Mouse (Mus musculus) hindlimb bud, embryonic 11.5 days (tissue): ENCODE data around the gene Fgb.

Source experiments
- DNase-seq: peaks from one replicate; pipeline ENCODE4 v3.0.0-alpha.2; 2012; ENCODE audit warnings: low read depth, low spot score; ENCODE audit errors: extremely low spot score

Gene Fgb

DNA sequence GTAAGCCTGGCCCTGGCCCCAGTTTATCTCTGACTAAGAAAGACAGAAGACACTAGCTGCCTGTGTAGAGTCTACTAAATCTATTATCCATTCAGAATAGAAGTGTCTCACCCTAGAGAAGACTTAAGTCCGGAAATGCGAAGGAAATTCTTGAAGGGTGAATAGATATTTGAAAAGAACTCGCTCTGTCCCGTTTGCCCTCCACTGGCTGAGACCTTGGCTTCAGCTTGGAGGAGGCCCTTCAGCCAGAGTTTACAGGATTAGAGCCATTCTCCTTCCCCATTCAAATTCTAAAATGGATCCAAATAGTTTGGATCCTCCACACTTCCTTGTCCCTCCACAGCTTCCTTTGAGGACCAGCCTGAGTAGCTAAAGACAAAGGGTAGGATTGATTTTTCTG, 19.3 kb downstream of the Fgb start:
- DNase-seq, result no peak

DNA sequence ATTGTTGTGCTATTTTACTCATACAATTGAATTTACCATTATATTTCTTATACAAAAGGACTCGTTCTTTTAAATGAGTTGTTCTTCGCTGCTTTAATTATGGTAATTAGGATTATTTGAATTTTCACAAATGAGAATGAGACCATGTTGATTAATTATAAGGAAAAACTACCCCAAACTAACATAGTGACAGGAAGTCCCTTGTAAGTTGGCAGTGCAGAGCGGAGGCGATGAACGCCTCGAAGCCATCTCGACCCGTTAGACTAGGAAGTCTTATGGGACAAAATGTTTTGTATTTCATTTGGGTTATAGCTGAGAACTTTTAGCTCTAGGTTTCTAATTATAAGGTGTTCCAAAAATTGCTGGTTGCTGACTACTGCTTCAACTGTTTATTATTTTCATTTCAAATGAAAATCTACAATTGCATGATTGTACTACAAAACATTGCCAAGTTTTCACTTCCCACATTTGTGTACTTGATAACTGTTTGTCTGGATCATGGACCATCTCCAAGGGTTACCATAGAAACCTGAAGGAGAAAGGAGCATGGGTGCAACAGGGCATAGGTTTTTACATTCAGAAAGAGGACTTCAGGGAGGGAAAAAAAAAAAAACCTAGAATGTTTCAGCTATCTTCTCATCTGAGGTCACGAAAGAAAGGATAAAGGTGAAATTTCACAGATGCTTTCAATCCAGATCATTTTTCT, 22.0 kb downstream of the Fgb start:
- no peak for DNase-seq

DNA sequence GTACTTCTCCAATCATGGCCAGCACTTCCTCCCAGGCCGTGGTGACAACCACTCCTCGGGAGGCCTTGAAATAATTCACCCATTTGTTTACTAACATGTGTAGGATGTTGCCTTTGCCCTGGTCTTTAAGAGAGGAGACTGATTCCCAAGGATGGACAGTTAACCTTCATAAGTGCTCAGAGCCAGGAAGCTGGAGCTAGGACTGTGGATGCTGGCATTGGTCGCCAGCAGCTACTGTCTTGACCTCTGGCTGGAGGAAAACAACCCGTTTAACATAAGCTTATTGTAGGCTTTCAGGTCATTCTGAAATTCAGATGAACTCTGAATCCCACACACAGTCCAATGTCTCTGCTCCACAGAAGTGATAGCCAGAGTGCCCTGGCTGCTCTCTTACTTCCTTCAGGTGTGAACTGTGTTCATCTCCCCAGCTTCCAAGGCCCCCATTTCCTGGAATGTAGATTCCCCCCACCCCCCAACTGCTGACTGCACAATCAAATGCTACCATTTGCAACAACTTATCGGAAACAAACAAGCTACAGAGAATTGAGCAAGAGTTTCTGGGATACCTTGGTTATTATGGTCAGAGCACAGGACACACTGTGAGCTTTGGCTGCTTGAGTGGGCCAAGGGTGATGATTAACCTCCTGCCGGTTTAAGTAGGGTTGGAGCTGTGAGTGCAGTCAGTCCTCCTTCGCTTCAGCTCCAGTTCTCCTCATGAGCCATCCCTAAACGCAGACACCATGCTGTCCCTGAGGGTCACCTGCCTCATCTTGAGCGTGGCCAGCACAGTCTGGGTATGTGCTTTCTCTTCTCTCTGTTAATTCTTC, 24.0 kb downstream of the Fgb start, which contains the start of gene Fga:
Gene Fga, plus strand, starts transcription at position 602 of the 827 bp plus-strand sequence.
- no peak for DNase-seq

DNA sequence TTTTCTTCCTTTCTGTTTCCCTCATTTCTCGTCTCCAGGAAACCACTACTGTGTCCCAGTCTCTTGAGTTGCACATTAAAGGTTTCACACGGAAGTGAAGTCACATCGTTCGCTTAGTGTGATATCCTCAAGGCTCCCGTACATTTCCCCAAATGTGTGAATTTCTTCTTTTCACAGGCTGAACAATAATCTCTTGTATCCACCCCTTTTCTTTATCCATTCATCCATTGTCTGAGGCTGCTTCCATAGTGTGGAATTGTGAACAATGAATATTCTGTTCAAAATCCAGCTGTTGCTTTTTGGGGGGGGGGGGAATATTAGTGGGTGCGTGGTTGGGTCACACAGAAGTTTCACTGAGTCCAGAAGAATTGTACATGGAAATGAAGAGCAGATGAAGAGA, 24.6 kb downstream of the Fgb start:
- DNase-seq, result no peak

DNA sequence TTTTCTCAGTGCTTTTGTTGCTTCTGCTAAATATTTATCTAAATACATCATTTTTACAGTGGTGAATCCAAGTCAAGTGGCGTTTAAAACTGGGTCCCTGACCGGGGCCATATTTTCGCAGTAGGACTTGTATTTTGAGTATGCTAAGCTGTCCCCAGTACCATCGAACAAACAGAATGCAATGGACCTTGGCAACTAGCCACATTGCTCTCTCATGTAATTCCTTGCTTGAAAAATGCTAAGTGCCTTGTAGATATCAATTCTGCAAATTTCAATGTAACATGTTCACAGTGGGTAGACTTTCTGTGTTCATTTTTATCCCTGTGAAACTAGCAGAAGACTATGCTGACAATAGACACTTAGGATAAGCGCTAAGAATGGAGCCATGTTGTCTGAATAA, 28.5 kb downstream of the Fgb start:
- DNase-seq, result no peak

DNA sequence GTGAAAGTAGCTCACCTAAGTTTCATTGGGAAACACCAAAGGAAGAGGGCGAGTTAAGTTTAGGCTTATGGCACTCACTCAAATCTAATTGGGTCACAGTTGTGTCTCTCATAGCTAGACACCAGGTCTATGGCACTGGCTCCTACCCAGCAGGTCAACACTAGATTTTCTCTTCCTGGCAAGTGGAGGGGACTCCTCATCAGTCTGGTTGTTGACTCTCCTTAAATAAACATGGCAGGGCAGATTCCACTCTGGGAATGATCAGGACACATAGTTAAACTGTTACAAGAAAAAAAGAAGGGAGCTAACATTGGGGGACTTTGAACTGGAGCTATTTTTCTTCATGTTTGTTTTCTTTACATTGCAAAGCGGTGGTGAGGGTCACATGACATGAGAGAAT, 29.3 kb downstream of the Fgb start:
- no peak for DNase-seq

DNA sequence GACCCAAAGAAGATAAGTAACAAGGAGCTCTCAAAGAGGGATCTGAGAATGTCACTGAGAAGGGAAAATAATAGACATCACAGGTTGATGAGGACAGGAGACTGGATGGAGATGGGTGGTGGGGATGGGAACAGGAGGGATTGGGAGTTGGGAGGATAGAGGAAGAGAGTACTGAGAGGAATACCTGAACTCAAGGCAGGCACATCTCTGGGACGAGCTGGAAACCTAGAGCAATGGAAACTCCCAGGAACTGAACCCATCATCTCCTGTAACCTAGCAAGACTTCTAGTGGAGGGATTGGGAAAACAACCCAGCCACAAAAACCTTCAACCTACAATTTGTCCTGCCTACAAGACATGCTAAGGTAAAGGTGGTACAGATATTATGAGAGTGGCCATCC, 33.4 kb downstream of the Fgb start:
- no peak for DNase-seq

DNA sequence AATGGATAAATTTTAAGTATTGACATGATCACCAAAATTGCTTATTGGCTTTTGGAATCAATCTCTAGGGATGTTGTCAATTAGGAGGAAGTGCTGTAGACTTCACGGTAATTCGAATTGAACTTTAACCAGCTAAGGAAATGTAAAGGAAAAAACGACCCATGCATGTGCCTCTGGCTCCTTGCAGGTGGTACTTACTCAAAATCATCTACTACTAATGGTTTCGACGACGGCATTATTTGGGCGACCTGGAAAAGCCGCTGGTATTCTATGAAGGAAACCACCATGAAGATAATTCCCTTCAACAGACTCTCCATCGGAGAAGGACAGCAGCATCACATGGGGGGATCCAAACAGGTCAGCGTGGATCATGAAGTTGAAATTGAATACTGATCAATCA, 35.7 kb downstream of the Fgb start:
- DNase-seq, result no peak

DNA sequence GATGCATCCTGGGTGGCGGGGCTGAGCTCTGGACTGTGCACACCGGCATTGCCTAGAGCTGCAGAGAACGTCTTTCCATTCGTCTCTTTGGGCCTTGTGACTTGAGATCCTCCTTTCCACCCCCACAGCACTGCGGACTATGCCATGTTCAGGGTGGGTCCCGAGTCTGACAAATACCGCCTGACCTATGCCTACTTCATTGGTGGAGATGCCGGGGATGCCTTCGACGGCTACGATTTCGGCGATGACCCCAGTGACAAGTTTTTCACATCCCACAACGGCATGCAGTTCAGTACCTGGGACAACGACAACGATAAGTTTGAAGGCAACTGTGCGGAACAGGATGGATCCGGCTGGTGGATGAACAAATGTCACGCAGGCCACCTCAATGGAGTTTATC, 37.0 kb downstream of the Fgb start:
- no peak for DNase-seq

DNA sequence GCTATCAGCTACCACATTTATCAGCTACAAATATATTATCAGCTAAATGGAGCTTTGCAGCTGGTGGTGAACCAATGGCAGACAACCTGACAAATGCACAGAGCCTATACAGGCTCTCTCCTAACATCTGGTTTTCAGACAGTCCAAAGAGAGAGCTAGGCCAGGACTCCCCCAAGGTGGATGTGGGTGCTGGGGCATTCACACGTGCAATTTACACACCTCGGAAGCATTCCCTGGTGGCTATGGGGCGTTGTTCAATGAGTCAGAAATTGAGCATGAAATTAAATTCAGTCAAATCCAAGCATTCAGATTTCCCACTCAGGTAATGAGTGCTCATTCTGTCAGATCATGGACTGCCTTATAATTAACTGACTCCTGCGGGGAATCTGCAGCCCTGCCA, 38.1 kb downstream of the Fgb start:
- no peak for DNase-seq

DNA sequence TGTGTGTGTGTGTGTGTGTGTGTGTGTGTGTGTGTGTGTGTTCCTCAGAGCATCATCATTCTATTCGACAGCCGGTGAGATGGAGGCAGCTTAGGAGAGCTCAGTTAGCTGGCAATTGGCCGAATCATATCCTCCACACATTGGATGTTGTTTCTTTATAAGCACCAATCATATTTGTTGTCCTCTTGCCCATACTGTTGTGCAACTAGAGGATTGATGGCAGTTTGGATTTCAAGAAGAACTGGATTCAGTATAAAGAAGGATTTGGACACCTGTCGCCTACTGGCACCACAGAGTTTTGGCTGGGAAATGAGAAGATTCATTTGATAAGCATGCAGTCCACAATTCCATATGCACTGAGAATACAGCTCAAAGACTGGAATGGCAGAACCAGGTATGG, 38.5 kb downstream of the Fgb start:
- no peak for DNase-seq

DNA sequence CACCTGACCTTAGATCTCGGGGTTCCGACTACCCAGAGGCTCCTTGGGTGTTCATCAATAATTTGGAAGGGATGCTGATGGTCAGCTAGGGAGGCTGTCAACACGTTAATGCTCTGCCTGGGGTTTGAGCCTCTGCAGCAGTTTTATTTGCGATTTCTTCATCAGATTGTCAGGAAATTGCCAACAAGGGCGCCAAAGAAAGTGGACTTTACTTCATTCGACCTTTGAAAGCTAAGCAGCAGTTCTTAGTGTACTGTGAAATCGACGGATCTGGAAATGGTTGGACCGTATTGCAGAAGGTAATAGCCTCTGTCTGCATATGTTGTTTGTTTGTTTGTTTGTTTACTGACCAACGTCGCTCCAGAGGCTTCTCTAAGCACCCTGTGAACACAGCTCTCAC, 39.4 kb downstream of the Fgb start:
- no peak for DNase-seq

DNA sequence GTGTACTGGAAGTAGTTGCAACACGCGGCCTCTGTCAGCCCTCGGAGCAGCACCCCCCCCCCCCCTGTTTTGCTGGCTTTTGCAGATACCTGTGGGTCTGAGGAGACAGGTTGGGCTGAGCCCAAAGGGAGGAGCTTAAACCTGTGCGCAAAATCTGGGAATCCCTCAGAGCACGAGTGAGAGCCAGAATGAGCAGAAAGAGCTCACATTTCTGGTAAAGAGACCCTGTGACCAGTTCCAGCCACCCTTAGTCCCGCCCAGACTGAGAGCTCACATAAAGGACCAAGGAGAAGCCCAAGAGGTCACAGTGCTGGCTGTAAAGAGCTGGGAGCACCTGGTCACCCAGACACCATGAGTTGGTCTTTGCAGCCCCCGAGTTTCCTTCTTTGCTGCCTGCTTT, 42.1 kb downstream of the Fgb start, which contains the start of gene Fgg:
Gene Fgg, plus strand, starts transcription at position 168 of the 400 bp plus-strand sequence.
- DNase-seq, result no peak

DNA sequence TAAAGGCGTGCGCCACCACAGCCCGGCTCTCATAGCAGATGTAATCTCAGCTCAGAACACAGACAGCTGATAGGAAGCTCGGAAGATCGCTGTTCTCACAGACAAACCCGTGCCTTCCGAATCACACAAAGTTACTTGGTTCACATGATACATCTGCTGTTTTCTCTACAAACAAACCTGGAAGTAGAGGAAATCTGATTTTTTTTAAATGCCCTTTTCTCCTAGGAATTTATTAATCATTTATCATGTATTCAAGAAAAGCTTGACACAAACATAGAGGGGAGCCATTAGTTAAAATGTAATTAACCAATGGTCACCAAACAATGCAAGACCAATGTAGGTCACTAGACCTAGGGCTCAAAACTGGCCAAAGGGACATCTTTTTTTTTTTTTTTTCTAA, 44.9 kb downstream of the Fgb start:
- DNase-seq, result no peak

DNA sequence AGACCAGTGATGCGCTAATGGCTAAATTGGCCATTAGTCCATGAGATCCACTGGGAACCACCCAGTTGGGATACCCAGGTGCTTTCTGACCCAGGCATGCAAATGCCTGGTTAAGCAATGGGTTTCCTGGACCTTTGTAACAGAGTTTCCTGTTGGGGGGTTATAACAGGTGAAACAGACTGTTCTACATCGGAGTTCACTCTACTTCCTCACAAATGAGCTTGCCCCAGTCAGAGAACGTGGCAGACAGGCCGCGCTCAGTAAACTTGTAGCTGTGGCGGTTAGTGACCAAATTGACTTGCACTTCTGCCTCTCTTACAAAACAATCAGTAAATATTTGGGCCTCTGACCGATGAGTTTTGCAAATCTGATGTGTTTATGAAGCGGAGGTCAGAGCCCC, 46.6 kb downstream of the Fgb start:
- DNase-seq, result no peak

DNA sequence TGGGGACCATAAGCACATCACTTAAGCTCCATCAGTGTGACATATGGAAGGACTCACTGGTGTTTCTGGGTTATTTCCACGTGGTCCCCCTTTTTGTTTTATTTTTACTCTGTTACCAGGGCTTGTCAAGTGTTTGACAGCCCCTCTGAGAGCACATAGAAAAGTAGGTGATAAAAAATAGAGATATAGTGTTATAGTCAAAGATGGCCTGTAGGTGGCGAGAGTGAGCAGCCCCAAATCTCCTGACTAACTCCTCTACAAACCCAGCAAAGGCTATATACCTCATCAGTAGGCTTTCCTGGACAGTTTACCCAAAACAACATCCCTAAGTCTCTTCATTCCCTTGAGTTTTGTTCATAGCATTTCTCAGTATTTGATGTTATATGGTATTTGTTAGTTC, 47.5 kb downstream of the Fgb start:
- peak; percentile 39 for DNase-seq

DNA sequence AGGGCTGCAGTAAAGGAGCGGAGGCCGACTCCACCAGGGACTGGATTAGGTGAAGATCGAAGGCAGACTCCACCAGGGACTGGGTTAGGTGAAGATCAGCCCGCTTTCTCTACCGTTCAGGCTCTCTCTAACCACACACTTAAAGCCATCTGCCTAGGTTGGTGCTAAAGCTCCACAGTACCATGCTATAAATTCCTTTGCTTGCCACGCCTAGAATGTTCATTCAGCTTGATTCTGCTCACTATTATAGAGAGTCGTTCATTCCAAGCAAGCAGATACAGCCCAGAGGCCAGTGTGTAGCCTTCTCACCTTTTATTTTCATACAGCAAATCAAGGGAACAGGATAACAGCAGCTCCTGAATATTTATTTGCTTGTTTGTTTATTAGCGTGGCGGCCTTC, 49.7 kb downstream of the Fgb start:
- no peak for DNase-seq

DNA sequence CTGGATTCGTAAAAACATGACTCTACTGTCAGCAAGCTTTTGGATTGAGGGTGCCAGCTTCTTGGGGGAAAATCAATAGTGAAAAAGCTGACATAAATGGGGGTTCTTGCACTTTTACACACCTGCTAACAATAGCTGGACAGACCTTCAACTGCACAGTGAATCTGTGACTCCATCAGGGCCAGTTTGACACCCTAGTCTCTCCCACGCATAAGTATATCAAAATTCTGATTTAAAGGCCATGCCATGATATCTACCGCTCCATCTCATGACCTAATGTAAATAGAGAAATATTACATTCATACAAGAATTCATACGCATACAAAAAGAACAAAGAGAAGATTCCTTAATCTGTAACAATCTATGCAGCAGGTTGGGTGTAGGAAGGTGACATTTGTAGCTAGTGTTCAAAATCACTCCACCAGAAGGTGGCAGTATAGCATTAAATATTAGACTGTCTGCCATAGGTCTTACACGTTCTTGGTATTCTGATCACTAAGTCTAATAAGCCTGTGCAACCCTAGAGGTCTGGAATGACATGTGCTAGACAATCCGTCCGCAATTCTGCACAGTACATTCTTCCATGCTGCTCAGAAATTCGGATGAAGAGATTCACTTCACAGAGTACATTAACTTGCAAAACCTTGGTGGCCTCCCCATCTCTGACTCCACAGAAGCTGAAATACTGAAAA, 50.7 kb downstream of the Fgb start:
- DNase-seq, result peak; percentile 47

DNA sequence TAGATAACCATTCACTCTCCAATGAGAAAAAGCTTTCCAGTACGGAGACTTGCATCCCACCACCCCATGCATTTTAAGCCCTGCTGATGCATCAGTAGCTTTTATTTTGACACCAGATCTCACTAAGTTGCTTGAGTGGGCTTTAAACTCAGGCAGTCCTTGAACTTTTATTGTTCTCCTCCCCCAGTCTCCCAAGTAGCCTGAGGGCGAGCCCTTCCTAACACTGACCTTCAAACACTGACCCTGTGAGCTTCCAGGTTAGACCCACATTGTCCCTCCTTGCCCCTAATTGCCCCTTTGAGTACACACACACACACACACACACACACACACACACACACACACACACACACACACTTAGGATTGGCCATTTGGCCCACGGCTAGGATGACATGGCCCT, 53.0 kb downstream of the Fgb start:
- no peak for DNase-seq

DNA sequence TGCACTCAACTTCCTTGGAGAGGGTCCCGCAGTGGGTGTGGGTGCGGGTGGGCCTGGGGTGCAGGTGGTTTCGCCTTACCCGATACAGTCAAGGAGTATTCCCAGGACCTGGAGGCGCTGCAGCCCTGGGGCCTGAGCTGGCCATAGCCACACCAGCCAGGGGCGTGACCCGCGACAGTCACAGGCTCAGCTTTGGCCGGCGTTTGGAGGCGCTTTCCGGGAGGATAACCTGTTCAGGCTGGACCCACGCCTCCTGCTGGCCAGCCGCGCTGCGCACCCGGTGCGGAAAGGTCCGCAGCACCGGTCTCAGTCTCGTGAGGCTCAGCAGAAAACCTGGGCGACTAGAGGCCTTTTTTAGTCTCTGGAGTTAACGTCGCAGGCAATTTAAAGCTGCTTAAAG, 54.3 kb downstream of the Fgb start:
- DNase-seq, result peak; percentile 5

DNA sequence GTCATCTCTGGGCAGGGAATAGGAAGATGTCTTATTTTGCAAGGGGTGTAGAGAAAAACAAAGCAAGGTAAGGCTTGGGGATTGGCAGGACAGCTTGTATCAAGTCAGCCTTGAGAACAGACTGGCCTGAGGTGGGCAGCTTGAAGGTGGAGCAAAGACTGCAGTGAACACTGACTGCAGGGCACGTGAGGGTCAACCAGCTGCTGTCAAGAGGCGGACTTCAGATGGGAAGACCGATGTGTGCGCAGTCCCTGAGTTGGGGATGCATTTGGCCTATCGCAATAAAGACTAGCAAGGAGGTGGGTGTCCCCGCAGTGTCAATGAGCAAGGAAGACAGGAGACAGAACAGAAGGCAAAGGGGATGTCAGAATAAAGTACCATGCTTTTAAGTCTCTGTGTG, 56.7 kb downstream of the Fgb start:
- DNase-seq, result no peak

DNA sequence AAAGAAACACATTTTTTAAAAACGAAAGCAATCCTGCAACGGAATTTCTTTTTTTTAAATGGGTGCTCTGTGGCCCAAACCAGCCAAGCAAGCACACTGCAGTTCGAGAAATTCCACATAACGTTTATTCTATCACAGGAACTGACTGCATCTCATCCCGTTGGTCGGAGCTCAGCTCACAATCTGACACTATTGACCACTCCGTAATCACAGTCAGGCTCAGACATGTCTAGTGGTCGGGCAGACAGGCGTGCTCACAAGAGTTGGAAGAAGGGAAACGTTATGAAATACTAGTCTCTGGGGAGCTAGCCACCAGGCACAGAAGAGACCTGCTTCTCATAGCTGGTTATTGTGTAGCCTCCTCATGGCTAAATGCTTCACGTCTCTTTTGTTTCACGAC, 57.7 kb downstream of the Fgb start:
- DNase-seq, result no peak
